Mouse (Mus musculus): ENCODE measurements at regions not wholly inside any gene's neighbourhood (a gene's known extent, or its start where the extent isn't known, plus 50 kb on each side); places are given as distances from the start of the nearest gene placed in this dataset.
A peak's percentile ranks its signal among the peaks of the same experiment; 100 is the strongest.

- DNase-seq, result no peak
- no peak for TF ChIP-seq CTCF (IDR thresholded peaks at IDR 0.05; ENCODE audit: low read depth)
These were observed 85.5 kb upstream of the Nrp1 start for GRCm38 (mm10) chr8:128272866-128273344.

GRCm38 (mm10) chr8:128276475-128276874 lies 81.9 kb upstream of the Nrp1 start:
- no peak overlapping the region for H3K4me3 ChIP-seq (ENCODE audit: low read depth, low read length)
- TF ChIP-seq CTCF (IDR thresholded peaks at IDR 0.05; ENCODE audit: low read depth), result no peak
- ATAC-seq (no peak), DNase-seq (no peak)
- H3K4me1 ChIP-seq (ENCODE audit: insufficient read depth), result no peaks in the 10 kb centered on the region
- no peak overlapping the region for H3K4me2 ChIP-seq (ENCODE audit: low read depth)
- H3K9me3 ChIP-seq (ENCODE audit: low read length), result no peaks in the 10 kb centered on the region
- no peaks in the 10 kb centered on the region for H3K27me3 ChIP-seq (ENCODE audit: insufficient read depth, low read length)
- no peak overlapping the region for H3K27ac ChIP-seq (ENCODE audit: low read depth, low read length)
- whole genome bisulfite sequencing, result 95% methylated on average over 1 of the region's 1 CpGs
- H3K36me3 ChIP-seq (ENCODE audit: insufficient read depth), result no peaks in the 10 kb centered on the region
- H3K9ac ChIP-seq, result no peak overlapping the region

More at GRCm38 (mm10) chr8:128272866-128273344, 85.5 kb upstream of the Nrp1 start:
- peak; percentile 23; the same call in 1 of the 2 replicates for ATAC-seq
- no peaks in the 10 kb centered on the region for H3K4me1 ChIP-seq (ENCODE audit: insufficient read depth)
- H3K9ac ChIP-seq, result no peak overlapping the region
- no peak overlapping the region for H3K4me2 ChIP-seq (ENCODE audit: low read depth)
- H3K9me3 ChIP-seq (ENCODE audit: low read length), result no peaks in the 10 kb centered on the region
- no peak overlapping the region for H3K27ac ChIP-seq (ENCODE audit: low read depth, low read length)
- no peaks in the 10 kb centered on the region for H3K36me3 ChIP-seq (ENCODE audit: insufficient read depth)
- H3K27me3 ChIP-seq (ENCODE audit: insufficient read depth, low read length), result no peaks in the 10 kb centered on the region
- no peak overlapping the region for H3K4me3 ChIP-seq (ENCODE audit: low read depth, low read length)
- 26% methylated on average over 3 of the region's 3 CpGs for WGBS

- H3K9me3 ChIP-seq (ENCODE audit: low read length), result no peaks in the 10 kb centered on the region
- no peak overlapping the region for H3K9ac ChIP-seq
- WGBS, result 71% methylated on average over 3 of the region's 3 CpGs
These were observed 75.6 kb upstream of the Nrp1 start for GRCm38 (mm10) chr8:128282802-128283201.

GRCm38 (mm10) chr8:128283365-128283764 lies 75.0 kb upstream of the Nrp1 start:
- WGBS, result 95% methylated on average over 2 of the region's 2 CpGs
- Histone ChIP-seq H3K9me3 (ENCODE audit: low read length) (no peaks in the 10 kb centered on the region), H3K4me3 (ENCODE audit: low read depth, low read length) (no peak overlapping the region), H3K36me3 (ENCODE audit: insufficient read depth) (no peaks in the 10 kb centered on the region), H3K4me2 (ENCODE audit: low read depth) (no peak overlapping the region), H3K9ac (no peak overlapping the region), H3K27ac (ENCODE audit: low read depth, low read length) (no peak overlapping the region), H3K4me1 (ENCODE audit: insufficient read depth) (no peaks in the 10 kb centered on the region), H3K27me3 (ENCODE audit: insufficient read depth, low read length) (no peaks in the 10 kb centered on the region)
- no peak for TF ChIP-seq CTCF (IDR thresholded peaks at IDR 0.05; ENCODE audit: low read depth)
- DNase-seq, result no peak
- no peak for ATAC-seq

More at GRCm38 (mm10) chr8:128282802-128283201, 75.6 kb upstream of the Nrp1 start:
- no peak overlapping the region for H3K4me3 ChIP-seq (ENCODE audit: low read depth, low read length)
- no peaks in the 10 kb centered on the region for H3K4me1 ChIP-seq (ENCODE audit: insufficient read depth)
- no peaks in the 10 kb centered on the region for H3K36me3 ChIP-seq (ENCODE audit: insufficient read depth)
- ATAC-seq, result no peak
- H3K27ac ChIP-seq (ENCODE audit: low read depth, low read length), result no peak overlapping the region
- no peak for TF ChIP-seq CTCF (IDR thresholded peaks at IDR 0.05; ENCODE audit: low read depth)
- no peak overlapping the region for H3K4me2 ChIP-seq (ENCODE audit: low read depth)
- no peaks in the 10 kb centered on the region for H3K27me3 ChIP-seq (ENCODE audit: insufficient read depth, low read length)
- no peak for DNase-seq

GRCm38 (mm10) chr8:128284816-128285215 lies 73.6 kb upstream of the Nrp1 start:
- Histone ChIP-seq H3K9me3 (ENCODE audit: low read length) (no peaks in the 10 kb centered on the region), H3K27me3 (ENCODE audit: insufficient read depth, low read length) (no peaks in the 10 kb centered on the region), H3K36me3 (ENCODE audit: insufficient read depth) (no peaks in the 10 kb centered on the region), H3K4me3 (ENCODE audit: low read depth, low read length) (no peak overlapping the region), H3K9ac (no peak overlapping the region), H3K27ac (ENCODE audit: low read depth, low read length) (no peak overlapping the region), H3K4me1 (ENCODE audit: insufficient read depth) (no peaks in the 10 kb centered on the region), H3K4me2 (ENCODE audit: low read depth) (no peak overlapping the region)
- ATAC-seq (no peak), DNase-seq (no peak)
- 71% methylated on average over 3 of the region's 3 CpGs for WGBS
- no peak for TF ChIP-seq CTCF (IDR thresholded peaks at IDR 0.05; ENCODE audit: low read depth)

- no peak for DNase-seq
- whole genome bisulfite sequencing, result 85% methylated on average over 4 of the region's 4 CpGs
- no peak overlapping the region for H3K4me3 ChIP-seq (ENCODE audit: low read depth, low read length)
- no peak for ATAC-seq
- H3K27me3 ChIP-seq (ENCODE audit: insufficient read depth, low read length), result no peaks in the 10 kb centered on the region
- no peak for TF ChIP-seq CTCF (IDR thresholded peaks at IDR 0.05; ENCODE audit: low read depth)
- no peak overlapping the region for H3K27ac ChIP-seq (ENCODE audit: low read depth, low read length)
- H3K4me2 ChIP-seq (ENCODE audit: low read depth), result no peak overlapping the region
- H3K9me3 ChIP-seq (ENCODE audit: low read length), result no peaks in the 10 kb centered on the region
- H3K36me3 ChIP-seq (ENCODE audit: insufficient read depth), result no peaks in the 10 kb centered on the region
- H3K4me1 ChIP-seq (ENCODE audit: insufficient read depth), result no peaks in the 10 kb centered on the region
- H3K9ac ChIP-seq, result no peak overlapping the region
These were observed 68.3 kb upstream of the Nrp1 start for GRCm38 (mm10) chr8:128290076-128290475.

GRCm38 (mm10) chr8:128292394-128292793 lies 66.0 kb upstream of the Nrp1 start:
- Histone ChIP-seq H3K36me3 (ENCODE audit: insufficient read depth) (no peaks in the 10 kb centered on the region), H3K9ac (no peak overlapping the region), H3K4me1 (ENCODE audit: insufficient read depth) (peaks cover 8% of the 10 kb centered on the region; the same call in 1 of the 2 replicates), H3K9me3 (ENCODE audit: low read length) (no peaks in the 10 kb centered on the region), H3K27me3 (ENCODE audit: insufficient read depth, low read length) (no peaks in the 10 kb centered on the region), H3K27ac (ENCODE audit: low read depth, low read length) (no peak overlapping the region), H3K4me2 (ENCODE audit: low read depth) (no peak overlapping the region), H3K4me3 (ENCODE audit: low read depth, low read length) (no peak overlapping the region)
- no peak for DNase-seq
- ATAC-seq, result no peak
- WGBS, result 89% methylated on average over 6 of the region's 6 CpGs
- no peak for TF ChIP-seq CTCF (IDR thresholded peaks at IDR 0.05; ENCODE audit: low read depth)
